Mouse (Mus musculus) lung, postnatal 0 days (tissue): ENCODE data around the gene Rhog. TPM values are rescaled to one million over a fixed set of nuclear protein-coding genes. Genes with fewer than 3 reads are reported as not detected.

Experiments
- ATAC-seq: fragments of 200-750 bp; cut with Nextera tagmentation; 2 replicates; pipeline ENCODE4 v1.8.0; 2017; ENCODE audit warnings: moderate library complexity
- DNase-seq: peaks from one replicate; pipeline ENCODE4 v3.0.0-alpha.2; 2016; ENCODE audit warnings: low spot score
- H3K27ac ChIP-seq: fragments of 300-500 bp; sonication (generic); 2 replicates; pipeline ENCODE4 v1.5.1; 2014; ENCODE audit warnings: antibody characterized with exemption, mild to moderate bottlenecking, low read length, mixed read lengths
- H3K27me3 ChIP-seq: fragments of 300-500 bp; sonication (generic); replicated peaks from 2 replicates; pipeline ENCODE4 v1.6.1; 2014; ENCODE audit warnings: low read length, mixed read lengths; ENCODE audit not compliant: insufficient read depth
- H3K36me3 ChIP-seq: fragments of 300-500 bp; sonication (generic); 2 replicates; pipeline ENCODE4 v1.6.1; 2014; ENCODE audit warnings: low read length, mixed read lengths; ENCODE audit not compliant: insufficient read depth
- H3K4me1 ChIP-seq: fragments of 300-500 bp; sonication (generic); 2 replicates; pipeline ENCODE4 v1.6.1; 2014; ENCODE audit warnings: antibody characterized with exemption, low read depth, low read length, mixed read lengths; ENCODE audit not compliant: insufficient read depth
- H3K4me2 ChIP-seq: fragments of 300-500 bp; sonication (generic); replicated peaks from 2 replicates; pipeline ENCODE4 v1.6.1; 2014; ENCODE audit warnings: low read depth, mild to moderate bottlenecking, low read length, moderate library complexity, mixed read lengths
- H3K4me3 ChIP-seq: fragments of 300-500 bp; sonication (generic); 2 replicates; pipeline ENCODE4 v1.5.1; 2014; ENCODE audit warnings: low read depth, low read length
- H3K9ac ChIP-seq: fragments of 300-500 bp; sonication (generic); replicated peaks from 2 replicates; pipeline ENCODE4 v1.6.1; 2014; ENCODE audit warnings: low read depth, mild to moderate bottlenecking
- H3K9me3 ChIP-seq: fragments of 300-500 bp; sonication (generic); 2 replicates; pipeline ENCODE4 v1.6.1; 2016; ENCODE audit warnings: low read length, mixed read lengths
- CTCF ChIP-seq: IDR thresholded peaks from 2 replicates; pipeline ENCODE4 v1.5.1; 2016; ENCODE audit warnings: antibody characterized with exemption, mild to moderate bottlenecking
- EP300 ChIP-seq: IDR thresholded peaks from 2 replicates; pipeline ENCODE4 v1.6.1; 2016; ENCODE audit warnings: antibody characterized with exemption, mild to moderate bottlenecking, control low read depth
- WGBS: fragments of 180-500 bp; shearing (Covaris S2); extraction: QIAGEN DNeasy Blood & Tissue Kit; methylation state at CpG from one replicate; pipeline ENCODE4 v1.1.7; 2014; 5-methylcytosine and 5-hydroxymethylcytosine counted together
- polyA plus RNA-seq: library from polyadenylated mRNA; unstranded; fragments of >200 nt; fragmentation: Nextera tagmentation; extraction: Ambion mirVana; gene quantifications from 2 replicates; pipeline ENCODE4 v1.2.1, GENCODE M21; 2015

Gene Rhog
- polyA plus RNA-seq, 1 experiment from 2014 or later = 141 TPM

DNA sequence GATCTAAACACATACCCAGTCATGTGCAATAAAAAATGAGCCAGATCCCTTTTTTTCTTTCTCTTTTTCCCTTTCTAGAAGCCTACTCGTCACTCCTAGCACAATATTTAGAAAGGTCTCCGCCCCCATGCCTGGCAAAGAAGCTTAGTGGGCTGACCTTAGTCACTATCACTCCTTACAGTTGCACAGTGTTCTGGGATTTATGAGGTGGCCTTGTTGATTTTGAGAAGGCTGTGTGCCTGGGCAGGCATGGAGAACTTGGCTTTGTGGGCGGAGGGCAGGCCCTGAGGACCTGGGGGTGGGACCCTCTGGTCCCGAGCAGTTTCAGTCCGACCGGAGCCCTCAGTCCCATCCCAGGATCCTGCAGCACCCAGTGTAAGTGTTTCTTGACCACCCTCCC, 26.0 kb downstream of the Rhog start:
- H3K9ac ChIP-seq = no peak overlapping the region
- ATAC-seq = peak; percentile 13; the same call in 1 of the 2 replicates
- no peak overlapping the region for H3K4me2 ChIP-seq
- H3K9me3 ChIP-seq = no peaks in the 10 kb centered on the region
- H3K4me3 ChIP-seq = no peak overlapping the region
- no peak for TF ChIP-seq EP300
- TF ChIP-seq CTCF = no peak
- peak; percentile 33 for DNase-seq
- H3K36me3 ChIP-seq = no peaks in the 10 kb centered on the region
- WGBS = 70% methylated on average over 6 of the region's 6 CpGs
- peaks cover 6% of the 10 kb centered on the region; the same call in 1 of the 2 replicates for H3K4me1 ChIP-seq
- H3K27ac ChIP-seq = no peak overlapping the region
- no peaks in the 10 kb centered on the region for H3K27me3 ChIP-seq

DNA sequence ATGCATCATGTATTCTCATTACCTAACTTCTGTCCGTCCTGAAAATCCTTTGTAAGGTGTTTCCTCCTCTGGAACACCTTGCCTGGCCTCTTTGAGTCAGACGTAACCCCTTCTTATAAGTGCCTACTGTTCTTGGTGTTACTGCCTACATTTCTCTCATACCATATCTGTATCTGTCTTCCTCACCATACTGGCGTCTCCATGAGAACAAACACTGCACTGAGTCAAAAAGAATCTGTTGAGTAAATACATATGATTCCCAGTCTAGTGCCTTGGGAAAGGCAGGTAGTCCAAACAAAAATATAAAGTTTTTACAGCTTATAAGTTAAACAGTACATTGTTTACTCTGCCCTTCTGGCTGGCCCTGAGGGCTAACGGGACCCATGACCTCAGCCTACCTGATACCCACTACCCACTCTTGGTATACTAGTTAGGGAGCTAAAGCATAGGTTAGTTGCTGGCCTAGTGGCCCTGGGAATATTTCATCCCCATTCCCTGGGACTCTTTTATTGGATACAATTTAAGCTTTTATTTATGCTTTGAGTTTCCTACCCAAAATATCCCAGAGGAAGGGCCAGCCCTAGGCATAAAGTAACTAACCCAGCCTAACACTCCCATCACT, 27.7 kb downstream of the Rhog start:
- Histone ChIP-seq H3K4me3 (no peak overlapping the region), H3K9ac (no peak overlapping the region), H3K9me3 (no peaks in the 10 kb centered on the region), H3K36me3 (no peaks in the 10 kb centered on the region), H3K4me1 (peaks cover 9% of the 10 kb centered on the region; the same call in 1 of the 2 replicates), H3K27me3 (no peaks in the 10 kb centered on the region), H3K27ac (no peak overlapping the region), H3K4me2 (no peak overlapping the region)
- peak; percentile 72 for TF ChIP-seq EP300
- TF ChIP-seq CTCF = no peak
- DNase-seq = peak; percentile 69
- 50% methylated on average over 4 of the region's 4 CpGs for WGBS
- ATAC-seq = peak; percentile 71

DNA sequence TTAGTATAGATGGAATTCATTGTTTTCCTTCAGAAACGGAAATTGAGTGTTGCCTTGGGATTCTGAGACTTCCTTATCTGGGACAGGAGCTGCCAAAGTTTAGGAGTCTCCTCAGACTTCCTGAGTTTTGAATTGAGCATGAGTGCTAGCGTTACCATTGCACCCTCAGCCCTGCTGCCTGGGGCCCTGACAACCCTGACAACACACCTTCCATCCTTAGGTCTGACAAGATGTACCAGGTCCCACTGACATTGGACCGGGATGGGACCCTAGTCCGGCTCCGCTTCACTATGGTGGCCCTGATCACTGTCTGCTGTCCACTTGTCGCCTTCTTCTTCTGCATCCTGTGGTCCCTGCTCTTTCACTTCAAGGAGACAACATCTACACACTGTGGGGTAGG, 29.8 kb downstream of the Rhog start:
- Histone ChIP-seq H3K9ac (no peak overlapping the region), H3K4me2 (no peak overlapping the region), H3K4me1 (peaks cover 9% of the 10 kb centered on the region; the same call in 1 of the 2 replicates), H3K27me3 (no peaks in the 10 kb centered on the region), H3K36me3 (no peaks in the 10 kb centered on the region), H3K4me3 (no peak overlapping the region), H3K27ac (no peak overlapping the region), H3K9me3 (no peaks in the 10 kb centered on the region)
- ATAC-seq (no peak), DNase-seq (no peak)
- WGBS = 85% methylated on average over 6 of the region's 6 CpGs
- TF ChIP-seq EP300 (no peak), CTCF (no peak)

DNA sequence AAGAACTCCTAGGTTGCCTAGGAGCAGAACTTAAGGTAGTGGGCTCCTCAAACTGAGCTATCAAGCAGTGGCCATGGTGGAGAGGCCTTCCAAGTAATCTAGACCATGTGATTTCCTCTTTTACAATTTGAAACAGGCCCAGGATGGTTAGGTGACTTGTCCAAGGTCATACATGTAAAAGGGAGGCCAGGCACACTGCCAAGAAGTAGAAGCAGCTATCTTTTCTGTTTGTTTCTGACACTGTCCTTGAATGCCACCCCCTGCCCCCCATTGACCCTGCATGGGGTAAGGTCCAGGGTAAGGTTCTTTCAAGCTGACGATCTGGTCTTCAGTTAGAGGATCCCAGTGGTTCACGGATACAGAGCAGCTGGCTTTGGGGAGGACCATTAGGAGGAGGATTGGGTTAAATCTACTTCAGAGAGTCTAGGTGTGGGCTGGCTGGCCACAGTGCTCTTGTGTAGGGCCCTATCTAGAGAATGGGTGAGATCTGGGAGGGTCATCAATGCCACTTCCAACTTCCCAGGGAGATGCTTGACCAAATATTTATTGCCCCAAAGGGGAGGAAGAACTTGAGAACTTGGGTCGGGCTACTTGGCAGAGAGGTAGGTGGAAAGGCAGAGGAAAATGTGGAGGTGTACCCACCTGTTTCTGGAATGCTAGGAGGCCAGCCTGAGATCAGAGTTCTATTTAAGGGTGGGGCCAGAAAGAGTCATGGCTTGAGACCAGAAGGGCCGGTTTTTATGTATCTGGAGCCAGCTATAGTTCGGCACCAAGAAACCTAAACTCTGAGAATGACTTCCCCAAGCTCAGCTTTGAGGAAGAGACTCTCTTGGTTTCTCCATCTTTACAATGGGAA, 31.7 kb downstream of the Rhog start:
- ATAC-seq = peak; percentile 70
- DNase-seq = peak; percentile 87
- Histone ChIP-seq H3K36me3 (no peaks in the 10 kb centered on the region), H3K4me3 (no peak overlapping the region), H3K9me3 (no peaks in the 10 kb centered on the region), H3K4me2 (no peak overlapping the region), H3K27ac (peak overlapping the region; percentile 63), H3K4me1 (peaks cover 9% of the 10 kb centered on the region; the same call in 1 of the 2 replicates), H3K27me3 (no peaks in the 10 kb centered on the region), H3K9ac (no peak overlapping the region)
- 63% methylated on average over 5 of the region's 5 CpGs for WGBS
- TF ChIP-seq EP300 (peak; percentile 43; the same call in 1 of the 2 replicates), CTCF (no peak)

DNA sequence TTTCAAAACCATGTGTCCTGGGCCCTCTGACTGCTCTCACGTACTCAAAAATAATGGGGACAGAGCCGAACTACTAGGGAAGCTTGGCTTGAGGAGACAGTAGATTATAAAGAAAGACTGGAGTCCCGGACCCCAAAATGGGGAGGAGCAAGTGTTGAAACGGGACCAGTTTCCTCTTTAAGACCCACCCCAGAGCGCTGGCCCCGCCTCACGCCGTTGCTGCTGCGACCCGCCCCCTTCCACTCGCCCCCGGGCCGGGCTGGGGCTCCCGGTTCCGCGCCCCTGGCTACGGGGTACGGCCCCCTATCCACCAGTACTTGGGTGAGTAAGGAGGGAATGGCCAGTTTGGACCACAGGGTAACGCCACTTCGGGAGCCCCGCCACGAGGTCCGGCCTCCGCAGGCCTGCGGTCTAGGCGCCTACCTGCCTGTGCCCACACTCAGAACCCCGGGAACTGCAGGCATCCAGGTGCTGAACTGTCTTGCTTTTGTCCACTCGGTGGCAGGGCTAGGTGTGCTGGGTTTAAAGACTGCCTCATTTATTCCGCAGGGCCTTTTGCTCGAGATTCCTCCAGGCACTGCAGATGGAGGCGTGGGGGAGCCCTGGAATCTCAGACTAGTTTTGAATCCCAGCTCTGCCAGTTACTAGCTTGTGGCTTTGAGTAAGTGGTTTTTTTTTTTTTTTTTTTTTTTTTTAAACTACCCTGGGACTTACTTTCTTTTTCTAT, 32.9 kb downstream of the Rhog start:
- no peaks in the 10 kb centered on the region for H3K36me3 ChIP-seq
- peak overlapping the region; percentile 63 for H3K27ac ChIP-seq
- TF ChIP-seq CTCF (no peak), EP300 (no peak)
- 1% methylated on average over 30 of the region's 31 CpGs for WGBS
- DNase-seq (peak; percentile 80), ATAC-seq (peak; percentile 74)
- H3K4me1 ChIP-seq = peaks cover 9% of the 10 kb centered on the region; the same call in 1 of the 2 replicates
- peak overlapping the region; percentile 57 for H3K4me3 ChIP-seq
- no peaks in the 10 kb centered on the region for H3K9me3 ChIP-seq
- peak overlapping the region; percentile 79 for H3K4me2 ChIP-seq
- no peaks in the 10 kb centered on the region for H3K27me3 ChIP-seq
- peak overlapping the region; percentile 43 for H3K9ac ChIP-seq

DNA sequence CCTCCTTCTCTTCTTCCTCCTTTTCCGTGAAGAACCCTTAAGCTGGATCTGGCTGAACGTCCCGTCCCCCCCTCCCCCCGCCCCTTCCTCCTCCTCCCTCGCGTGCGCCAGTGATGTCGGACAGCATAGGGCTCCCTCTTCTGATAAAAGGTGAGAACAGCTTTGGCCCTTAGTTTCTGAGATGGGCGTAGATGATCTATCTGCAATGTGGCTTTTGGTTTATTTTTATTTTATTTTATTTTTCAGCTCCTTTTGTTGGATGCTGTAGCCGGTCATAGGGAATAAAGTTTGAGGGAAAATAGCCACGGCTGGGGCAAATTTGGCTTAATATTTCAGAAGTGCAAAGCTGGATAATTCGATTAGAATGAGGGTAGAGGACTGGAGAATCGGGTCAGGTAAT, 33.5 kb downstream of the Rhog start:
- 0% methylated on average over 6 of the region's 13 CpGs for WGBS
- peak; percentile 71 for ATAC-seq
- DNase-seq = peak; percentile 79

More for the DNA sequence above, 33.5 kb downstream of the Rhog start:
- Histone ChIP-seq H3K9ac (0 out of 2 replicates have a peak overlapping the region, but pooled peaks have one; percentile 43), H3K4me1 (peaks cover 7% of the 10 kb centered on the region; the same call in 1 of the 2 replicates), H3K4me2 (peak overlapping the region; percentile 79), H3K9me3 (no peaks in the 10 kb centered on the region), H3K36me3 (no peaks in the 10 kb centered on the region), H3K27ac (no peak overlapping the region), H3K4me3 (peak overlapping the region; percentile 57), H3K27me3 (no peaks in the 10 kb centered on the region)
- TF ChIP-seq CTCF (peak; percentile 71), EP300 (no peak)
